Mouse (Mus musculus): ENCODE measurements around the gene Myt1. TPM values are rescaled to one million over a fixed set of nuclear protein-coding genes. Genes with fewer than 3 reads are reported as not detected.

Myt1 gene
- polyA plus RNA-seq (2016; fragmentation: Nextera tagmentation; extraction: Ambion mirVana): 18.3 and 33.0 TPM in 2 replicates

DNA sequence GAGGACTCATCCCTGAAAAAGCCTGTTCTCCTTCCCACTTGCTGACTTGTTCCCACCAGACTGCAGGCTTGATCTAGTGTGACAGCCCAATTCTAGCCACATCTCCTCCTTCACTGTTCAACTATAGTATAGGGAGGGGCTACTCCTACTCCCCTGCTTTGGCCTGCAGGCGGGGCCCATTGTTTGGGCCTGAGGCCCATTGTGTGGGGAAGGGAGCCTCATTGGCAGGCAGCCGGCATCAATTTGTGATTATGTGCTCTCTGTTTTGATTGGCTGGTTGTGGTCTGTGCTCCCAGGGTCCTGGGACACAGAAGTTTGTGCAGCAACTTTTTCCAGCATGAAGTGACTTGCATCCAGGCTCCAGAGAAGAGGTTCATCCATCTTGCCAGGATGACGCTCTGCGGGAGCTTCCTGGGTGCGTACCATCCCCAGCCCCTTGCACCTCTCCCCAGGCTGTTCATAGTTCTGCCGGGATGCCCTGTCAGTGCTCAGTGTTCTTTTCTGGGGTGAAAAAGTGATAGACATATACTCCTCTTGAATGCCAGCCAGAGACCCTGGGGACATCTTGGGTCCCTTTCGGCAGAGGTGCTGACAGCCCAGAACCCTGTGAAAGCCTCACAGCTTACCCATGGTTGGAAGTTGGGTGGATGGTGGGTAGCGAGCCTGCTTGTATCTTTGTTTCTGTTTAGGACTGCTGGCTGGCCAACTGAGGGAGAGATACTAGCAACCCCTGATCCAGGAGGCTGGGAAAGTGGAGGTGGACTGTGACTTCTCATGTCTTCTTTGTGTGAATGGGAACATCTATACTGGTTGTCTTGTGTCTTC lies at the start of gene Myt1:
Gene Myt1, plus strand, starts transcription at position 327 of the 825 bp plus-strand sequence.
- DNase-seq (ENCODE audit: low spot score): peak; percentile 85
- Histone ChIP-seq H3K4me3 (peak within 1 kb of the TSS; percentile 54), H3K36me3 (no peaks in the 10 kb centered on the region), H3K4me1 (replicated peaks) (peaks cover 74% of the 10 kb centered on the region), H3K27me3 (ENCODE audit: insufficient read depth, poor library complexity, severe bottlenecking) (no peaks in the 10 kb centered on the region), H3K9me3 (no peaks in the 10 kb centered on the region), H3K27ac (peak within 1 kb of the TSS; percentile 89)
- 26% methylated on average over 8 of the region's 8 CpGs for WGBS

DNA sequence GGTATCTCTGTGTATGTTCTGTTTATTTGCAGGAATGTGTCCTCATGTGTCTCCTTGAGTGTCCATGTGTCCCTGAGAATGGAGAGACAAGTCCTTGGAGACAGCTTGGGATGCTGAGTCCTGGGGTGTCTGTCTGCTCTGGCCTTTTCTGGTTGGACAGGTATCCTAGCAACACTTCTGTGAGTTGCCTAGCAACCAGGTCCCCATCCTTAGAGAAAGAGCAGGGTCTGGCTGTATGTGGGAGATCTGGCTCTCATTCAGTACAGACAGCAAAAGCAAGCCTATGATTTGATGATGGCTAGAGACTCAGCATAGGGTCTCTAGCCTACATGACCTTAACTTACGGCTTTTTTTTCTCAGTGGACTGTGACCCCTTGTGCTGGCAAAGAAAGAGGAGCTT lies 49.4 kb upstream of the Myt1 start:
- H3K36me3 ChIP-seq: no peaks in the 10 kb centered on the region
- no peak overlapping the region for H3K4me3 ChIP-seq
- peaks cover 28% of the 10 kb centered on the region for H3K4me1 ChIP-seq (replicated peaks)
- no peaks in the 10 kb centered on the region for H3K27me3 ChIP-seq (ENCODE audit: insufficient read depth, poor library complexity, severe bottlenecking)
- no peaks in the 10 kb centered on the region for H3K9me3 ChIP-seq
- H3K27ac ChIP-seq: peak overlapping the region; percentile 40; the same call in 1 of the 2 replicates
- 63% methylated on average over 1 of the region's 1 CpGs for WGBS
- no peak for DNase-seq (ENCODE audit: low spot score)

GRCm38 (mm10) chr2:181714903-181715326 lies 48.2 kb upstream of the Myt1 start, which contains the start of gene Oprl1:
Oprl1 (plus strand) TSS chr2:181715016.
- WGBS: 1% methylated on average over 7 of the region's 7 CpGs
- H3K27ac ChIP-seq: peak within 1 kb of the TSS; percentile 85
- peaks cover 28% of the 10 kb centered on the region for H3K4me1 ChIP-seq (replicated peaks)

GRCm38 (mm10) chr2:181715382-181715781 lies 47.8 kb upstream of the Myt1 start:
- Histone ChIP-seq H3K9me3 (no peaks in the 10 kb centered on the region), H3K27me3 (ENCODE audit: insufficient read depth, poor library complexity, severe bottlenecking) (no peaks in the 10 kb centered on the region), H3K4me3 (peak overlapping the region; percentile 48), H3K27ac (peak overlapping the region; percentile 85), H3K36me3 (peaks cover 5% of the 10 kb centered on the region; the same call in 1 of the 2 replicates), H3K4me1 (replicated peaks) (peaks cover 28% of the 10 kb centered on the region)
- 68% methylated on average over 3 of the region's 3 CpGs for WGBS
- DNase-seq (ENCODE audit: low spot score): no peak

More at GRCm38 (mm10) chr2:181714903-181715326, 48.2 kb upstream of the Myt1 start, which contains the start of gene Oprl1:
- Histone ChIP-seq H3K27me3 (ENCODE audit: insufficient read depth, poor library complexity, severe bottlenecking) (no peaks in the 10 kb centered on the region), H3K36me3 (peaks cover 5% of the 10 kb centered on the region; the same call in 1 of the 2 replicates), H3K4me3 (peak within 1 kb of the TSS; percentile 48), H3K9me3 (no peaks in the 10 kb centered on the region)
- peak; percentile 53 for DNase-seq (ENCODE audit: low spot score)

GRCm38 (mm10) chr2:181716991-181717390 lies 46.1 kb upstream of the Myt1 start:
- H3K36me3 ChIP-seq: peaks cover 5% of the 10 kb centered on the region; the same call in 1 of the 2 replicates
- WGBS: 83% methylated on average over 3 of the region's 3 CpGs
- peaks cover 28% of the 10 kb centered on the region for H3K4me1 ChIP-seq (replicated peaks)
- no peaks in the 10 kb centered on the region for H3K9me3 ChIP-seq
- H3K27me3 ChIP-seq (ENCODE audit: insufficient read depth, poor library complexity, severe bottlenecking): no peaks in the 10 kb centered on the region
- DNase-seq (ENCODE audit: low spot score): no peak
- no peak overlapping the region for H3K4me3 ChIP-seq
- H3K27ac ChIP-seq: no peak overlapping the region

- H3K4me1 ChIP-seq (replicated peaks): peaks cover 8% of the 10 kb centered on the region
- no peaks in the 10 kb centered on the region for H3K9me3 ChIP-seq
- H3K4me3 ChIP-seq: no peak overlapping the region
- peaks cover 5% of the 10 kb centered on the region; the same call in 1 of the 2 replicates for H3K36me3 ChIP-seq
- no peak for DNase-seq (ENCODE audit: low spot score)
- no peak overlapping the region for H3K27ac ChIP-seq
- no peaks in the 10 kb centered on the region for H3K27me3 ChIP-seq (ENCODE audit: insufficient read depth, poor library complexity, severe bottlenecking)
- WGBS: 28% methylated on average over 3 of the region's 3 CpGs
Observed at GRCm38 (mm10) chr2:181720061-181720460, 43.1 kb upstream of the Myt1 start.

DNA sequence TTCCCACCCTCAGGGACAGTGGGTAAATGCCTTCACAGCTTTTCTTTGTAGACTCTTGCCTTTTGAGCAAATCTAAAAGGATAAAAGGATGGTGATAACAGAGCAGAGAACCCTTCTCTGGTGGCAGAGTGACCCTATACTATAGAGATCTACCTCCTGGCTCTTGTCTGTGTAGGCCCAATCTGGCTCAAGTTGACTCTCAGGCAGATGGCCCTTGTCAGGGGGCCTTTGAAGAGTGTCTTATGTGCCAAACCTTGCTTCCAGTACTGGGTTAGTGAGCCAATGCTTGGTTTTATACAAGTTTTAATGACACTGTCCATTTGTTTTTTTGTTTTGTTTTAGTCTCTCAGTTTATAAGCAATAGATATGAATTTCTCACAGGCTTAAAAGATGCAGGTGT lies 41.9 kb upstream of the Myt1 start:
- no peaks in the 10 kb centered on the region for H3K9me3 ChIP-seq
- H3K4me1 ChIP-seq (replicated peaks): no peaks in the 10 kb centered on the region
- H3K27me3 ChIP-seq (ENCODE audit: insufficient read depth, poor library complexity, severe bottlenecking): no peaks in the 10 kb centered on the region
- no peak overlapping the region for H3K4me3 ChIP-seq
- peaks cover 5% of the 10 kb centered on the region; the same call in 1 of the 2 replicates for H3K36me3 ChIP-seq
- no peak overlapping the region for H3K27ac ChIP-seq
- DNase-seq (ENCODE audit: low spot score): no peak

- 12% methylated on average over 3 of the region's 3 CpGs for WGBS
- peaks cover 5% of the 10 kb centered on the region; the same call in 1 of the 2 replicates for H3K36me3 ChIP-seq
- DNase-seq (ENCODE audit: low spot score): peak; percentile 61
Observed at GRCm38 (mm10) chr2:181722213-181722612, 40.9 kb upstream of the Myt1 start.

DNA sequence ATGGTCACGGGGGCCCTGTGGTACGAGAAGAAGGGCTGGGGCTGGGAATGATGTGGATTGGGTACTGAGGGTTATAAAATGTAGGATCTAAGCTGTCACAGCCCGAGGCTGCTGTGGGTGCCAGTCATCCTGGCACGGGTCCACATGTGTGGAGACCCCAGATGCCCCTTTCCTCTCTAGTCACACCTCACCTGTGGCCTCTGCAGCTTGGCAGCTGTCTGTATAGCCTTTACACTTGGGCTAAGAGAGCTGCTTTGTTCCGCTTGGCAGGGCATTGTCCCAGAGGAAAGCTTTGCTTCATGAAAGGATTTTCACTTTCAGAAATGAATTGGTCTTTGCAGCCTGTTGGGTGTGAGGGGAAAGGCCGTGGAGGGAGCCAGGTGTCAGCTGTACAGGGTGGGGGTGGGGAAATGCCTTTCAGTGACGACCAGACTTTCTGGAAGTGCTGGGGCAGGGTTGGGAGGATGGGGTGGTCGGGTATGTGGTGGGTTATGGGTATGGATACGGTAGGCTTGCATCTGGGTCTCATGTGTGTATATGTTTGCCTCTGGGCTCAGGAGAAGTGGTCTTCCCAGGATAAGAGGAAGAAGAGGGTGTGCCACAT lies 35.4 kb upstream of the Myt1 start:
- no peak overlapping the region for H3K4me3 ChIP-seq
- peak overlapping the region; percentile 30 for H3K27ac ChIP-seq
- H3K4me1 ChIP-seq (replicated peaks): peaks cover 10% of the 10 kb centered on the region
- DNase-seq (ENCODE audit: low spot score): no peak
- H3K27me3 ChIP-seq (ENCODE audit: insufficient read depth, poor library complexity, severe bottlenecking): no peaks in the 10 kb centered on the region
- WGBS: 56% methylated on average over 9 of the region's 9 CpGs
- no peaks in the 10 kb centered on the region for H3K36me3 ChIP-seq
- no peaks in the 10 kb centered on the region for H3K9me3 ChIP-seq

More at GRCm38 (mm10) chr2:181722213-181722612, 40.9 kb upstream of the Myt1 start:
- Histone ChIP-seq H3K27me3 (ENCODE audit: insufficient read depth, poor library complexity, severe bottlenecking) (no peaks in the 10 kb centered on the region), H3K27ac (no peak overlapping the region), H3K4me3 (no peak overlapping the region), H3K4me1 (replicated peaks) (no peaks in the 10 kb centered on the region), H3K9me3 (no peaks in the 10 kb centered on the region)

DNA sequence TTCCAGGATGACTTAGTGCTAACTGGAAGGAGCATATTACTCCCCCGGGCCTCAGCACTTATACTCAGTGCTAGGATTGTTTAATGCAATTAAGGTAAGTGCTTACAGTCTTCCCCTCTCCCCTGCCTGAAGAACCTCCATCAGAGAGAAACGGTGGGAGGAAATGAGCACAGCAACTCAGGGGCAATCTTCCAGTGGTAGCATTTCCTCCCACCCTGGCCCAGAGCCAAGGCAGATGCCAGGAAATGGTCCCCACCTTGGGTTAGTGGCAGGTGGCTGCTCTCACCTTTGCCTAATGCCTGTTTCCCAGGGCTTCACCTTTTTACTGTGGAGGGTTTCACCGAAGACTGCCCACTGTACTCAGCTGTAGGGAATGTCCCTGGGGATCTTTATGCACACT lies 33.1 kb upstream of the Myt1 start:
- no peaks in the 10 kb centered on the region for H3K36me3 ChIP-seq
- peaks cover 10% of the 10 kb centered on the region for H3K4me1 ChIP-seq (replicated peaks)
- 75% methylated on average over 3 of the region's 3 CpGs for WGBS
- no peak overlapping the region for H3K27ac ChIP-seq
- H3K9me3 ChIP-seq: no peaks in the 10 kb centered on the region
- no peak for DNase-seq (ENCODE audit: low spot score)
- H3K27me3 ChIP-seq (ENCODE audit: insufficient read depth, poor library complexity, severe bottlenecking): no peaks in the 10 kb centered on the region
- H3K4me3 ChIP-seq: no peak overlapping the region

GRCm38 (mm10) chr2:181752626-181753025 lies 10.5 kb upstream of the Myt1 start:
- 81% methylated on average over 1 of the region's 1 CpGs for WGBS
- H3K4me3 ChIP-seq: no peak overlapping the region
- DNase-seq (ENCODE audit: low spot score): no peak
- H3K36me3 ChIP-seq: no peaks in the 10 kb centered on the region
- no peaks in the 10 kb centered on the region for H3K4me1 ChIP-seq (replicated peaks)
- H3K27ac ChIP-seq: no peak overlapping the region
- no peaks in the 10 kb centered on the region for H3K9me3 ChIP-seq
- no peaks in the 10 kb centered on the region for H3K27me3 ChIP-seq (ENCODE audit: insufficient read depth, poor library complexity, severe bottlenecking)

DNA sequence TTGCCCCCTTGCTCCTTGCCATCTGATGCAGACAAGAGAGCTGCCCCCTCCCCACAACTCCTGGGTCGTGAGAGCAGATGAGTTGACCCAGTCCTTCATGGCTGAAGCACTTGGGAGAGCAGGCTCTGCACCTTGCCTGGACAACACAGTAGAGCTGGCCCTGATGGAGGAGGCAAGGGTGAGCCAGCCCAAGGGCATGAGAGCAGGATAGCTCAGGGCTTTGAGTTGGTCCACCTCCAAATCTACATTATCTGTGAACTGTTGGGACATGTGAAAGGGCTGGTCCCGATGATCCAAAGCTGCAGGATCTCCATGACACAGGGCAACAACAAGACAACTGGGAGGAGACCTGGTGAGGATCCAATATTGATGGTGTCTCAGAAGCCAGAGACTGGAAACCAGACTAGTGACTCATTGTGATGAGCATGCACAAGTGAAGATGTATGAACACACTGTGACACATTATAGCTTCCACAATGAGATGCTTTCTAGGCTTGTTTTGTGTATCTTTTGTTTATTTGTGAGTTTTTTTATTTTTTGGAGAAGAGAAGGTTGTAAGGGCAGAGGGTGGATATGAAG lies 4.9 kb upstream of the Myt1 start:
- Histone ChIP-seq H3K36me3 (no peaks in the 10 kb centered on the region), H3K4me3 (no peak overlapping the region), H3K27ac (peak overlapping the region; percentile 78), H3K9me3 (no peaks in the 10 kb centered on the region), H3K4me1 (replicated peaks) (peaks cover 43% of the 10 kb centered on the region), H3K27me3 (ENCODE audit: insufficient read depth, poor library complexity, severe bottlenecking) (no peaks in the 10 kb centered on the region)
- 65% methylated on average over 2 of the region's 2 CpGs for WGBS
- no peak for DNase-seq (ENCODE audit: low spot score)
